Mouse (Mus musculus): ENCODE data around the gene Slx4.

GRCm38 (mm10) chr16:3975658-3976057, 27.9 kb downstream of the Slx4 start:
- TF ChIP-seq CTCF (IDR thresholded peaks at IDR 0.05; ENCODE audit: borderline replicate concordance, control insufficient read depth, extremely low read depth, insufficient read depth, low read length, poor library complexity), result no peak
- TF ChIP-seq POLR2A (IDR thresholded peaks at IDR 0.05; ENCODE audit: control insufficient read depth, extremely low read depth, insufficient read depth, low read length, poor library complexity), result no peak

Data from thymus, adult 2 months (tissue).